Mouse (Mus musculus) CH12.LX (cell line): ENCODE measurements around the gene Ufsp2. TPM values are rescaled to one million over a fixed set of nuclear protein-coding genes. Genes with fewer than 3 reads are reported as not detected.

Experiments used
- DNase-seq: peaks from one replicate; pipeline ENCODE4 v3.0.0-alpha.2; 2013; ENCODE audit errors: extremely low read depth
- H3K27ac ChIP-seq: 2 replicates; pipeline ENCODE4 v1.5.1; 2012; ENCODE audit warnings: low read depth, mild to moderate bottlenecking, control low read depth, moderate library complexity; ENCODE audit not compliant: insufficient read depth
- H3K27me3 ChIP-seq: replicated peaks from 2 replicates; pipeline ENCODE3; 2012; ENCODE audit warnings: inconsistent platforms
- H3K36me3 ChIP-seq, 2 experiments: replicated peaks in 1 of 2; 2 replicates each; pipeline versions ENCODE3 to v1.6.1; 2012; ENCODE audit warnings: inconsistent platforms in 1 of 2, low read length in 1 of 2, mild to moderate bottlenecking in 1 of 2, mixed read lengths in 1 of 2, moderate library complexity in 1 of 2; ENCODE audit not compliant: control insufficient read depth in 1 of 2, insufficient read depth in 1 of 2
- H3K4me1 ChIP-seq, 2 experiments: 2 replicates each; pipeline ENCODE4 v1.6.1; 2012; ENCODE audit warnings: inconsistent platforms in 1 of 2, moderate library complexity in 1 of 2; ENCODE audit not compliant: insufficient read depth in 2 of 2, control insufficient read depth in 1 of 2
- H3K4me2 ChIP-seq: 2 replicates; pipeline ENCODE4 v1.6.1; 2012; ENCODE audit warnings: low read depth, mild to moderate bottlenecking, control low read depth; ENCODE audit not compliant: poor library complexity, insufficient read depth, severe bottlenecking
- H3K4me3 ChIP-seq, 3 experiments: fragments of 150-350 bp in 1 of 3; sonication (generic) in 1 of 3; replicated peaks in 1 of 3; 2 replicates each; pipeline versions ENCODE3 to v1.5.1; 2011 to 2012; ENCODE audit warnings: low read depth in 2 of 3, low read length in 2 of 3, mild to moderate bottlenecking in 2 of 3, moderate library complexity in 2 of 3, control low read depth in 1 of 3, improper control_type of control experiment in 1 of 3, inconsistent platforms in 1 of 3, mixed read lengths in 1 of 3; ENCODE audit not compliant: poor library complexity in 1 of 3
- H3K79me2 ChIP-seq: replicated peaks from 2 replicates; pipeline ENCODE4 v1.6.1; 2012; ENCODE audit warnings: mild to moderate bottlenecking, moderate library complexity; ENCODE audit not compliant: control insufficient read depth, poor library complexity, insufficient read depth, severe bottlenecking; ENCODE audit errors: extremely low read depth
- H3K9ac ChIP-seq: 2 replicates; pipeline ENCODE4 v1.6.1; 2012; ENCODE audit warnings: low read depth, mild to moderate bottlenecking, control low read depth, moderate library complexity; ENCODE audit not compliant: insufficient read depth
- H3K9me3 ChIP-seq: replicated peaks from 2 replicates; pipeline ENCODE3; 2012; ENCODE audit warnings: low read length, inconsistent platforms, mixed read lengths
- CTCF ChIP-seq, 2 experiments: IDR thresholded peaks in 1 of 2; conservative IDR thresholded peaks in 1 of 2; 2 replicates each; pipeline ENCODE4 v1.5.1; 2011 to 2012; ENCODE audit warnings: low read depth in 2 of 2, low read length in 2 of 2, improper control_type of control experiment in 1 of 2, inconsistent platforms in 1 of 2, mild to moderate bottlenecking in 1 of 2, moderate library complexity in 1 of 2
- MAFK ChIP-seq: IDR thresholded peaks from 2 replicates; pipeline ENCODE4 v1.6.1; 2011; ENCODE audit warnings: low read length, improper control_type of control experiment; ENCODE audit not compliant: insufficient replicate concordance
- MEF2A ChIP-seq: IDR thresholded peaks from 2 replicates; pipeline ENCODE4 v1.6.1; 2014; ENCODE audit warnings: low read depth, mild to moderate bottlenecking, inconsistent platforms, low read length, improper control_type of control experiment, borderline replicate concordance
- MXI1 ChIP-seq: IDR thresholded peaks from 2 replicates; pipeline ENCODE4 v1.6.1; 2011; ENCODE audit warnings: mild to moderate bottlenecking, low read depth, low read length, improper control_type of control experiment
- RAD21 ChIP-seq: IDR thresholded peaks from 2 replicates; pipeline ENCODE4 v1.6.1; 2011; ENCODE audit warnings: low read depth, mild to moderate bottlenecking, low read length, improper control_type of control experiment, moderate library complexity
- RCOR1 ChIP-seq: conservative IDR thresholded peaks from 2 replicates; pipeline ENCODE4 v1.6.1; 2012; ENCODE audit warnings: low read depth, mild to moderate bottlenecking, inconsistent platforms, low read length, improper control_type of control experiment
- dilution Hi-C: fragments of 300-500 bp; cut with MboI; formaldehyde crosslinking; loops from 2 replicates; pipeline ENCODE4 v1.14.3; 2020; ENCODE audit warnings: low sequenced_read_pairs; ENCODE audit not compliant: extremely low pct_unique_long_range_greater_than_20kb, extremely low pct_ligation_motif_present
- in situ Hi-C: fragments of 300-500 bp; cut with MboI; formaldehyde crosslinking; loops from 3 replicates; pipeline ENCODE4 v1.14.3; 2019; ENCODE audit warnings: low sequenced_read_pairs, low pct_ligation_motif_present, low pct_unique_long_range_greater_than_20kb, mixed read lengths
- polyA plus RNA-seq: library from polyadenylated mRNA; unstranded; fragments of >175 nt; gene quantifications from 2 replicates; pipeline ENCODE4 v1.2.1, GENCODE M21; 2012; ENCODE audit warnings: low read depth; ENCODE audit not compliant: insufficient read length
- total RNA-seq, 2 experiments: library from RNA; depleted of rRNA; stranded (reverse); fragments of 300-350 nt in 1 of 2; fragments of >200 nt in 1 of 2; gene quantifications; 2 replicates each; pipeline ENCODE4 v1.2.3; 2012 to 2014

The Ufsp2 gene
- total and polyA plus RNA-seq, 3 experiments = 50.1 to 105 (median 51.2) TPM

GRCm38 (mm10) chr8:45973988-45974505 is 1.3 kb upstream of the Ufsp2 start:
- Histone ChIP-seq H3K9me3 (peaks cover 18% of the 10 kb centered on the region), H3K4me2 (no peak overlapping the region), H3K79me2 (peaks cover 4% of the 10 kb centered on the region), H3K4me1 (peaks cover 0 to 9% of the 10 kb centered on the region in 2 experiments; a peak in 2 of 4 replicates), H3K9ac (no peak overlapping the region), H3K36me3 (peaks cover 5 to 26% of the 10 kb centered on the region in 2 experiments), H3K27me3 (no peaks in the 10 kb centered on the region), H3K4me3 (no peak overlapping the region), H3K27ac (no peak overlapping the region)
- in situ Hi-C loops (no loop called here), dilution Hi-C loops (no loop called here)
- no peak for TF ChIP-seq CTCF (conservative IDR thresholded peaks at IDR 0.05 in 1 of 2, IDR thresholded peaks at IDR 0.05 in 1 of 2; ENCODE audit: low read depth in 2 of 2, low read length in 2 of 2)
- no peak for DNase-seq

GRCm38 (mm10) chr8:45975837-45976468 is 625 bp downstream of the Ufsp2 start:
- Histone ChIP-seq H3K27me3 (no peaks in the 10 kb centered on the region), H3K4me3 (peak overlapping the region; percentile 74 to 82 (median 79)), H3K9ac (peak overlapping the region; percentile 92), H3K9me3 (peaks cover 18% of the 10 kb centered on the region), H3K79me2 (peaks cover 4% of the 10 kb centered on the region), H3K4me2 (peak overlapping the region; percentile 96), H3K36me3 (peaks cover 14 to 34% of the 10 kb centered on the region in 2 experiments), H3K27ac (no peak overlapping the region), H3K4me1 (peaks cover 0 to 9% of the 10 kb centered on the region in 2 experiments; a peak in 2 of 4 replicates)
- DNase-seq = no peak
- dilution Hi-C loops (no loop called here), in situ Hi-C loops (no loop called here)
- TF ChIP-seq RAD21 = no peak
- 0 out of 2 replicates have a peak, but pooled peaks have one; percentile 23 for TF ChIP-seq MEF2A

GRCm38 (mm10) chr8:45986665-45987064 is 11.3 kb downstream of the Ufsp2 start:
- H3K4me3 ChIP-seq = no peak overlapping the region
- no peaks in the 10 kb centered on the region; the same call in 1 of the 2 replicates for H3K79me2 ChIP-seq
- no peak overlapping the region for H3K9ac ChIP-seq
- H3K36me3 ChIP-seq = peaks cover 29 to 66% of the 10 kb centered on the region in 2 experiments
- peaks cover 2 to 18% of the 10 kb centered on the region in 2 experiments; a peak in 3 of 4 replicates for H3K4me1 ChIP-seq
- dilution Hi-C loops (no loop called here), in situ Hi-C loops (no loop called here)
- no peak overlapping the region for H3K27ac ChIP-seq
- no peaks in the 10 kb centered on the region for H3K9me3 ChIP-seq
- no peak for DNase-seq
- no peak overlapping the region for H3K4me2 ChIP-seq
- H3K27me3 ChIP-seq = no peaks in the 10 kb centered on the region
- TF ChIP-seq RCOR1 (no peak), MAFK (0 out of 2 replicates have a peak, but pooled peaks have one; percentile 37), MXI1 (no peak)
